Mouse (Mus musculus) forebrain, embryonic 11.5 days (tissue): ENCODE data around the gene Rab20. TPM values are rescaled to one million over a fixed set of nuclear protein-coding genes. Genes with fewer than 3 reads are reported as not detected.

Experiments
- ATAC-seq: fragments of 200-750 bp; cut with Nextera tagmentation; replicated peaks from 2 replicates; pipeline ENCODE4 v1.8.0; 2017; ENCODE audit warnings: moderate TSS enrichment; ENCODE audit not compliant: low FRiP score
- DNase-seq: peaks from one replicate; pipeline ENCODE4 v3.0.0-alpha.2; 2017; ENCODE audit warnings: low spot score
- H3K27ac ChIP-seq: fragments of 300-500 bp; sonication (generic); 2 replicates; pipeline ENCODE4 v1.5.1; 2014; ENCODE audit warnings: low read depth, low read length
- H3K27me3 ChIP-seq: fragments of 300-500 bp; sonication (generic); 2 replicates; pipeline ENCODE4 v1.6.1; 2014; ENCODE audit warnings: mild to moderate bottlenecking, low read length, mixed read lengths; ENCODE audit not compliant: control insufficient read depth, insufficient read depth
- H3K36me3 ChIP-seq: fragments of 300-500 bp; sonication (generic); 2 replicates; pipeline ENCODE4 v1.6.1; 2014; ENCODE audit warnings: mild to moderate bottlenecking, low read length, moderate library complexity, mixed read lengths; ENCODE audit not compliant: control insufficient read depth, insufficient read depth
- H3K4me1 ChIP-seq: fragments of 300-500 bp; sonication (generic); replicated peaks from 2 replicates; pipeline ENCODE4 v1.6.1; 2014; ENCODE audit warnings: low read length, mixed read lengths; ENCODE audit not compliant: control insufficient read depth, insufficient read depth
- H3K4me2 ChIP-seq: fragments of 300-500 bp; sonication (generic); 2 replicates; pipeline ENCODE4 v1.6.1; 2014; ENCODE audit warnings: low read depth, mild to moderate bottlenecking, low read length, moderate library complexity, mixed read lengths; ENCODE audit not compliant: severe bottlenecking
- H3K4me3 ChIP-seq: fragments of 300-500 bp; sonication (generic); 2 replicates; pipeline ENCODE4 v1.5.1; 2014; ENCODE audit warnings: low read depth, low read length
- H3K9ac ChIP-seq: fragments of 300-500 bp; sonication (generic); 2 replicates; pipeline ENCODE4 v1.6.1; 2014; ENCODE audit warnings: low read length
- H3K9me3 ChIP-seq: fragments of 300-500 bp; sonication (generic); 2 replicates; pipeline ENCODE4 v1.6.1; 2016; ENCODE audit warnings: low read length, mixed read lengths; ENCODE audit not compliant: control insufficient read depth
- WGBS: fragments of 180-500 bp; shearing (Covaris S2); extraction: QIAGEN DNeasy Blood & Tissue Kit; methylation state at CpG from one replicate; pipeline ENCODE4 v1.1.7; 2014; 5-methylcytosine and 5-hydroxymethylcytosine counted together
- polyA plus RNA-seq: library from polyadenylated mRNA; unstranded; fragments of >200 nt; fragmentation: Nextera tagmentation; extraction: Ambion mirVana; gene quantifications from 2 replicates; pipeline ENCODE4 v1.2.1, GENCODE M21; 2014

Rab20 gene
- polyA plus RNA-seq, 1 experiment from 2014 or later: 0.53 TPM

DNA sequence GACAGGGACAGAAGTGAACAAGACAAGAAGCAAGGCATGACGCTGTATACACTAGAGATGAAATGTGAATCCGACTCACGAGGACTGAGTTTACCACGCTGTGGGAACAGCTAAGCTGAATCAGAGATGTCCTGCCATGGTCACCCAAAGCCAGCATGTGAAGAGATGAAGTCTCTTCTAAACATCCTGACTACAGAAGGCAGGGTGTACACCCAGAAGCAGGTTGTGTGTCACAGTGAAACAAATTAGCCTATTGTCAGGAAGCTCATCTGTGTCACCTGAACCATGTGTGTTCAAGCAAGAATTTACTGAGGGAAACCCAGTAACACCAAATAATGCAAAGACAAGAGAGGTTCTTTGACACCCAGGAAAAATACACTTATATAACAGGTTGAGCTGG, 12.9 kb downstream of the Rab20 start:
- H3K4me2 ChIP-seq: no peak overlapping the region
- DNase-seq: no peak

DNA sequence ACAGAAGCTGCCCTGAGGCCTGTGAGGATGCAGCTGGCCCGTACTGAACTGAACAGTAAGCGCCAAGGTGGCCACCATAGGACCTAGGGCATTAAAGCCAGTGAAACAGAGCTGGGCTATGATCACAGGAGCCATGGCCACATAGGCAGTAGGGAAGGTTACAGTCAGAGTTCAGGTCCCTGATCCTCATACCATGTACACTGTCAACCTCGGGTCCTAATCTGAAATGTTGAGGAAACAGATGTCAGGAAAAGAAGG, 13.9 kb downstream of the Rab20 start:
- H3K4me1 ChIP-seq: peaks cover 3% of the 10 kb centered on the region; the same call in 1 of the 2 replicates
- H3K36me3 ChIP-seq: no peaks in the 10 kb centered on the region
- WGBS: 87% methylated on average over 3 of the region's 3 CpGs
- H3K9ac ChIP-seq: no peak overlapping the region
- H3K27me3 ChIP-seq: no peaks in the 10 kb centered on the region
- no peak overlapping the region for H3K4me3 ChIP-seq
- ATAC-seq (no peak), DNase-seq (no peak)
- H3K9me3 ChIP-seq: no peaks in the 10 kb centered on the region
- H3K27ac ChIP-seq: no peak overlapping the region
- H3K4me2 ChIP-seq: no peak overlapping the region

More for the DNA sequence above, 12.9 kb downstream of the Rab20 start:
- Histone ChIP-seq H3K9me3 (no peaks in the 10 kb centered on the region), H3K4me3 (no peak overlapping the region), H3K36me3 (no peaks in the 10 kb centered on the region), H3K4me1 (peaks cover 3% of the 10 kb centered on the region; the same call in 1 of the 2 replicates), H3K27ac (no peak overlapping the region), H3K9ac (no peak overlapping the region), H3K27me3 (no peaks in the 10 kb centered on the region)
- 80% methylated on average over 4 of the region's 4 CpGs for WGBS
- ATAC-seq: no peak

DNA sequence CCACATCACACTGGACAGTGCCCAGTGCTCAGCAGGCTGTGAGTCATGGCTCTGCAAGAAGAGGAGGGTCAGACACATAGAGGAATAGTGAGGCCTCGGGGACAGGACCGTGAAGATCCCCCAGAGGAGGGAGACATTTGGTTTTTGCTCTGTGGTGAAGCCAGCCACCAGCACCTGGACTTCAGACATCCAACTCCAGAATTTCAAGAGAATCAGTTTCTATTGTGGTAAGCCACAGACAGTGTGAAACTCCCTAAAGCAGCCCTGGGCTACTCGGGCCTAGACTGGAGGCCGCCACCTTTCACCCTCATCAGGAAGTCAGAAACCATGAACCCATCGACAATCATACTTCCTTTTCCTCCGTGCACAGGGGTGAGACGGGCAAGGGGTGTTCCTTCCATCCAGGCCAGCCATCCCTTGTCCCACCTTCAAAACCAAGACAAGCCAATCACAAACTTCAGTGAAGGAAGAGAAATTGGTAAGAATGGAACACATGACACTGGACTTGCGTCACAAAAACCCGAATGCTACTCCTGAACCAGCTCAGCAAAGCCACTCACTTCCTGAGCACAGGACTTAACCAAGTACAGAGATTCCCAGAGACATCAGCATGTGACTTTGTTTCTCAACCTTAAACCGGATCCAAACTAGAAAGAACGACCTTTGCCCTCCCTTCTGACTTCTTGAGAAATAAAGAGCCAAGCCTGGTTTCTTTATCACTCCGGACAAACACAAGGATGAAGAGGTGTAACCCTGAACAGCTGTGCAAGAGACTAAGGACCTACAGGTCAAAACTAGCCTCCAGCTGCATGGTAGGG, 14.4 kb downstream of the Rab20 start:
- Histone ChIP-seq H3K9ac (no peak overlapping the region), H3K9me3 (no peaks in the 10 kb centered on the region), H3K27ac (no peak overlapping the region), H3K27me3 (no peaks in the 10 kb centered on the region), H3K36me3 (no peaks in the 10 kb centered on the region), H3K4me3 (no peak overlapping the region), H3K4me2 (no peak overlapping the region), H3K4me1 (peaks cover 3% of the 10 kb centered on the region; the same call in 1 of the 2 replicates)
- 84% methylated on average over 12 of the region's 12 CpGs for WGBS
- DNase-seq (no peak), ATAC-seq (no peak)

DNA sequence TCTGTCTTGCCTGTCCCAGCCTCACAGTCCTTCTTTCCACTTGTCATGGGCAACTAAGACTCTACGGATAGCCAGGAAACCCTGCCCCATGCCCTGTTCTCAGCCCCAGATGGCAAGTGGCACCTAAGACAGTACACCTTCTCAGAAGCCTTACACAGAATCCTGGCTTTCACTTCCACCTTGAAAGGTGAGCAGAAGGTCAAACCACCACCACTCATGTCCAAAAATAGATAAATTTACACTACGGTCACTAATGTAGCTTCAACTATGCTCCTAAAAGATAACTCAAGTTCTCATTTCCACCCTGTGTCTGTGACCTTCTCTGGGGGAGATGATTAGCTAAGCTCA, 15.0 kb downstream of the Rab20 start:
- Histone ChIP-seq H3K27me3 (no peaks in the 10 kb centered on the region), H3K27ac (no peak overlapping the region), H3K9ac (no peak overlapping the region), H3K9me3 (no peaks in the 10 kb centered on the region), H3K4me2 (no peak overlapping the region), H3K36me3 (no peaks in the 10 kb centered on the region), H3K4me3 (no peak overlapping the region), H3K4me1 (peaks cover 3% of the 10 kb centered on the region; the same call in 1 of the 2 replicates)
- DNase-seq: no peak
- ATAC-seq: no peak
- WGBS: 100% methylated on average over 2 of the region's 2 CpGs

DNA sequence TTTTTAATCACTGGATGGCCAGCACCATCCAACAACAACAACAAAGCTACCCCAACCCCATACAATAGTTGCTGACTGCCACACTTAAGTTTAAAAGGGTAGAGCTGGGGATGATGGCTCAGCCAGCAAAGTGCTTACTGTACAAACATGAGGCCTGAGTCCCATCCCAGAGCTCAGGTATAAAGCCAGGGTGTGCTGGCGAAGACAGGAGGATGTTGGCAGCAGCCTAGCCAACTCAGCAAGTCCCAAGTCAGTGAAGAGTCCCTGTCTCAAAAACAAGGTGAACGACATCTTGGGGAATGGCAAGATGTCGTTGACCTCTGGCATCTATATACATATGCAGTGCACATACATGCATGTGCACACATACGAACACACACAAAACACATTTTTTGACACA, 15.9 kb downstream of the Rab20 start:
- H3K4me2 ChIP-seq: no peak overlapping the region
- no peak overlapping the region for H3K9ac ChIP-seq
- H3K4me1 ChIP-seq: peaks cover 3% of the 10 kb centered on the region; the same call in 1 of the 2 replicates
- DNase-seq (no peak), ATAC-seq (no peak)
- H3K27ac ChIP-seq: no peak overlapping the region
- H3K9me3 ChIP-seq: no peaks in the 10 kb centered on the region
- 93% methylated on average over 4 of the region's 4 CpGs for WGBS
- H3K27me3 ChIP-seq: no peaks in the 10 kb centered on the region
- H3K4me3 ChIP-seq: no peak overlapping the region
- H3K36me3 ChIP-seq: no peaks in the 10 kb centered on the region

DNA sequence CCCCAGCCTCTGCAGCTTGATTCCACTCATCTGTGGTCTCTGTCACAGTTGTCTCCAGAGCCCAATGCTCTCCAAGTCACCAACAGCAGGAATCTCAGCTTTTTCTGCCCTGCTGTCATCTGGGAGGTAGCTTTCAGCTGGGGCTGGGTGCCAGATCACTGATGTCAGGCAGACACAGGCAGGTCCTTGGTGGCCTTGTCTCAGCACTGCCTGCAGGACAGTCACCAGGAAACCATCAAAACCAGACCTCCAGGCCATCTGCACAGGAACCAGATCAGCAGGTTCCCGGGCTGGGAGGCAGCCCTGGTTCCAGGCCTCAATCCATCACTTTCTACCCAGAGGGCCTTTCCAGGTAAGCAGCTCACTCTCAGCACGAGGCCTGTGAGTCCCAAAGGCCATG, 16.7 kb downstream of the Rab20 start:
- H3K9ac ChIP-seq: no peak overlapping the region
- no peaks in the 10 kb centered on the region for H3K36me3 ChIP-seq
- H3K4me3 ChIP-seq: no peak overlapping the region
- H3K27ac ChIP-seq: no peak overlapping the region
- H3K4me2 ChIP-seq: no peak overlapping the region
- DNase-seq: no peak
- H3K4me1 ChIP-seq: peaks cover 3% of the 10 kb centered on the region; the same call in 1 of the 2 replicates
- no peak for ATAC-seq
- no peaks in the 10 kb centered on the region for H3K9me3 ChIP-seq
- H3K27me3 ChIP-seq: no peaks in the 10 kb centered on the region
- 74% methylated on average over 2 of the region's 2 CpGs for WGBS

DNA sequence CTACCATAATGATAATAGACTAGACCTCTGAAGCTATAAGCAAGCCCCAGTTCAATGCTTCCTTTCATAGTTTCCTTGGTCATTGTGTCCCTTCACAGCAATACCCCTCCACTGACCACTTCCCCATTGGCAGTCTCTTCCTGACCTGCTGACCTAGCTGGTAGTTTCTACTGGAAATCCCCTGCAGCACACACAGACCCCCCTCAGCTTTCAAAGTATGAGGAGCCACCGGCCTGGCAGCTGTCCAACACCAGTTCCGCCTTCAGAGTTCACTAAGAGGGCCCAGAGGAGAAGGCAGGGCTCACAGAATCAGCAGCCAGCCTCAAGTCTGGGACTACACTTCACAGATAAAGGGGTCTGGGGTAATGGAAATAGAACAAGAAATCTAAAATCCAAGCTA, 17.6 kb downstream of the Rab20 start:
- WGBS: 64% methylated on average over 2 of the region's 2 CpGs
- DNase-seq: no peak
- Histone ChIP-seq H3K9me3 (no peaks in the 10 kb centered on the region), H3K36me3 (no peaks in the 10 kb centered on the region), H3K4me3 (no peak overlapping the region), H3K4me1 (peaks cover 2% of the 10 kb centered on the region; the same call in 1 of the 2 replicates), H3K27me3 (no peaks in the 10 kb centered on the region), H3K27ac (no peak overlapping the region), H3K9ac (no peak overlapping the region), H3K4me2 (no peak overlapping the region)
- ATAC-seq: no peak

DNA sequence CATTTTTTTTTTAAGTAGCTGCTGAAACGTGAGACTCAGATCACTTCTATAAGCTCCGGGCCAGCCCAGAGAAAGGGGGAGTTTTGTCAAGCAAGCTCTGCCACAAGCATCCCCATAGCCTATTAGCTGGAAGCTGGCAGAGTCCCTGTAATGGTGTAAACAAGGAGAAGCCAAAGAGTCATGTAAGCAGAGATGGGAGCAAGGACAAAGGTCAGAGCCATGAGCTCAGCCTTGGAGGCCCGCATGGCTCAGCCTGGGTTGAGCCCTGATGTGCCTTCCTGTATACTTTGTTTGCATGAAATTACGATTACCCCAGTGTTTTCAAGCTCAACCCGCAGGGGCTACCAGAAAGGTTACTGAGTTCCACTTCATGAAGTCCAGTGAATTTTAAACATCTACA, 19.5 kb downstream of the Rab20 start:
- H3K27ac ChIP-seq: no peak overlapping the region
- no peak overlapping the region for H3K4me3 ChIP-seq
- no peaks in the 10 kb centered on the region for H3K9me3 ChIP-seq
- no peak for DNase-seq
- H3K4me1 ChIP-seq: 0 out of 2 replicates have a peak, but pooled peaks cover under 1% of the 10 kb centered on the region
- H3K9ac ChIP-seq: no peak overlapping the region
- H3K36me3 ChIP-seq: no peaks in the 10 kb centered on the region
- 58% methylated on average over 5 of the region's 5 CpGs for WGBS
- no peak overlapping the region for H3K4me2 ChIP-seq
- no peak for ATAC-seq
- no peaks in the 10 kb centered on the region for H3K27me3 ChIP-seq
